Mouse (Mus musculus): ENCODE measurements around the gene Vma21-ps. TPM values are rescaled to one million over a fixed set of nuclear protein-coding genes. Genes with fewer than 3 reads are reported as not detected.

The Vma21-ps gene
- polyA plus RNA-seq (2014; fragmentation: Illumina TruSeq; extraction: RNeasy Lipid Tissue Mini Kit (QIAGEN cat#74804); ENCODE audit: low replicate concordance), result not detected

GRCm38 (mm10) chr4:52497144-52497543 lies at the start of gene Vma21-ps:
Gene Vma21-ps, minus strand, starts transcription at chr4:52497244.

Other genes with a start within 250 kb of the Vma21-ps start
- gene Smc2, start 58.0 kb downstream of the Vma21-ps start, polyA plus RNA-seq (2014; fragmentation: Illumina TruSeq; extraction: RNeasy Lipid Tissue Mini Kit (QIAGEN cat#74804); ENCODE audit: low replicate concordance), result 36.7 TPM
- gene Toporsl, start 99.0 kb upstream of the Vma21-ps start, polyA plus RNA-seq (2014; fragmentation: Illumina TruSeq; extraction: RNeasy Lipid Tissue Mini Kit (QIAGEN cat#74804); ENCODE audit: low replicate concordance), result not detected

Measured in small intestine, adult 10 weeks (tissue).